Mouse (Mus musculus) gastrocnemius, adult 8-10 months (tissue): ENCODE data around the gene Defb13. TPM values are rescaled to one million over a fixed set of nuclear protein-coding genes. Genes with fewer than 3 reads are reported as not detected.
"Not testable (repeated sequence)": the region's sequence is repeated elsewhere in the genome, so short reads cannot be mapped to it uniquely, and the experiment has no call there.

Experiments used
- DNase-seq, 2 experiments: peaks; one replicate each; pipeline ENCODE4 v3.0.0; 2022; ENCODE audit warnings: low spot score in 2 of 2
- total RNA-seq, 4 experiments: library from RNA; stranded (reverse); gene quantifications; 2 replicates each; pipeline ENCODE4 v1.2.4; 2022

The Defb13 gene
- not detected for total RNA-seq

- no peak for DNase-seq
Observed at GRCm38 (mm10) chr8:21946462-21946861, at the start of gene Defb13. TSS of gene Defb13 (plus strand) at chr8:21946762.

GRCm38 (mm10) chr8:21906290-21906689 is 40.3 kb upstream of the Defb13 start, which contains the start of gene Defb11:
TSS of gene Defb11 (minus strand) at chr8:21906412.
- not testable (repeated sequence) for DNase-seq

GRCm38 (mm10) chr8:21911931-21912330 is 34.6 kb upstream of the Defb13 start:
- DNase-seq, result no peak

GRCm38 (mm10) chr8:21912554-21912953 is 34.0 kb upstream of the Defb13 start:
- DNase-seq, result no peak

GRCm38 (mm10) chr8:21915625-21916024 is 30.9 kb upstream of the Defb13 start:
- DNase-seq, result no peak

GRCm38 (mm10) chr8:21930754-21931153 is 15.8 kb upstream of the Defb13 start:
- DNase-seq, result not testable (repeated sequence)

GRCm38 (mm10) chr8:21932610-21933009 is 14.0 kb upstream of the Defb13 start, which contains the start of gene Defb15:
TSS of gene Defb15 (minus strand) at chr8:21932710.
- no peak for DNase-seq

GRCm38 (mm10) chr8:21938052-21938451 is 8.5 kb upstream of the Defb13 start, which contains the start of gene Defb35:
TSS of gene Defb35 (plus strand) at chr8:21938352.
- DNase-seq, result not testable (repeated sequence)

GRCm38 (mm10) chr8:21947311-21948017 is 902 bp downstream of the Defb13 start:
- no peak for DNase-seq

GRCm38 (mm10) chr8:21955321-21955720 is 8.8 kb downstream of the Defb13 start:
- no peak for DNase-seq

- no peak for DNase-seq
Observed at GRCm38 (mm10) chr8:21956336-21956735, 9.8 kb downstream of the Defb13 start.

- no peak for DNase-seq
Observed at GRCm38 (mm10) chr8:21958414-21958813, 11.9 kb downstream of the Defb13 start, which contains the start of gene Fam90a1a. TSS of gene Fam90a1a (plus strand) at chr8:21958714.

GRCm38 (mm10) chr8:21966646-21967045 is 20.1 kb downstream of the Defb13 start:
- no peak for DNase-seq

- no peak for DNase-seq
Observed at GRCm38 (mm10) chr8:21969475-21969874, 22.9 kb downstream of the Defb13 start, which contains the start of gene Ccdc70. TSS of gene Ccdc70 (plus strand) at chr8:21969775.

GRCm38 (mm10) chr8:21978193-21978592 is 31.6 kb downstream of the Defb13 start:
- DNase-seq, result no peak

GRCm38 (mm10) chr8:21981664-21982337 is 35.2 kb downstream of the Defb13 start:
- DNase-seq, result no peak

- DNase-seq, result no peak
Observed at GRCm38 (mm10) chr8:21992184-21992583, 45.6 kb downstream of the Defb13 start.

- no peak for DNase-seq
Observed at GRCm38 (mm10) chr8:21995181-21995580, 48.6 kb downstream of the Defb13 start.
